Mouse (Mus musculus) stomach, embryonic 15.5 days (tissue): ENCODE measurements around the gene Mterf4. TPM values are rescaled to one million over a fixed set of nuclear protein-coding genes. Genes with fewer than 3 reads are reported as not detected.

Source experiments
- ATAC-seq: fragments of 200-750 bp; cut with Nextera tagmentation; 2 replicates; pipeline ENCODE4 v1.8.0; 2017; ENCODE audit warnings: low read depth, moderate number of reproducible peaks, moderate TSS enrichment; ENCODE audit not compliant: insufficient read depth, low FRiP score
- H3K27ac ChIP-seq: fragments of 300-500 bp; sonication (generic); 2 replicates; pipeline ENCODE4 v1.5.1; 2015; ENCODE audit warnings: mild to moderate bottlenecking, inconsistent platforms
- H3K27me3 ChIP-seq: fragments of 300-500 bp; sonication (generic); replicated peaks from 2 replicates; pipeline ENCODE4 v1.6.1; 2015; ENCODE audit warnings: inconsistent platforms
- H3K36me3 ChIP-seq: fragments of 300-500 bp; sonication (generic); 2 replicates; pipeline ENCODE4 v1.6.1; 2015; ENCODE audit warnings: inconsistent platforms
- H3K4me1 ChIP-seq: fragments of 300-500 bp; sonication (generic); 2 replicates; pipeline ENCODE4 v1.6.1; 2015; ENCODE audit warnings: inconsistent platforms
- H3K4me2 ChIP-seq: fragments of 300-500 bp; sonication (generic); 2 replicates; pipeline ENCODE4 v1.6.1; 2015; ENCODE audit warnings: mild to moderate bottlenecking, inconsistent platforms
- H3K4me3 ChIP-seq: fragments of 300-500 bp; sonication (generic); replicated peaks from 2 replicates; pipeline ENCODE4 v1.5.1; 2015; ENCODE audit warnings: inconsistent platforms
- H3K9ac ChIP-seq: fragments of 300-500 bp; sonication (generic); 2 replicates; pipeline ENCODE4 v1.6.1; 2015; ENCODE audit warnings: inconsistent platforms
- H3K9me3 ChIP-seq: fragments of 300-500 bp; sonication (generic); 2 replicates; pipeline ENCODE4 v1.6.1; 2016; ENCODE audit warnings: inconsistent platforms
- WGBS: fragments of 180-500 bp; shearing (Covaris S2); methylation state at CpG from one replicate; pipeline ENCODE4 v1.1.7; 2015; 5-methylcytosine and 5-hydroxymethylcytosine counted together
- microRNA-seq: library from miRNA; unstranded; fragments of <30 nt; microRNA quantifications from one replicate; pipeline ENCODE4, GENCODE M21; 2016
- polyA plus RNA-seq: library from polyadenylated mRNA; unstranded; fragments of >200 nt; fragmentation: Nextera tagmentation; extraction: Ambion mirVana; gene quantifications from 2 replicates; pipeline ENCODE4 v1.2.1, GENCODE M21; 2015

Mterf4 gene
- polyA plus RNA-seq, 1 experiment from 2014 or later: 24.5 TPM

DNA sequence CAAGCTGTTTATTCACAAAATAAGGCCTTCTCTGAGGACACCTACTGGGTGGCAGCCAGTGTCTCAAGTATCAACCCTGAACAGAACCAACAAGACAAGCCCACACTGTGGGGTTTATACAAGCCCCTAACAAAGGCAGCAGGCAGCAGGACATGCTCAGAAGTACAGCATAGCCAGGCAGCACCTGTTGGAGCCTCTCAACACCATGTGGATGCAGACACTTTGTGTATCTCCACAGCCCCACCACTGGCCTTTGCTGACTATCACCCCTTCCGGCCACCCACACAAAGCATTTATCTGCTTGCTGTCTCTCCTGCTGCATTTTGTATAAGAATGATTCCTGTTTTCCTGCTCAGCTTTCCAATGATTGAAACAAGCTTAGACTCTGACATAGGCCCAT lies 48.2 kb downstream of the Mterf4 start:
- H3K4me1 ChIP-seq: no peaks in the 10 kb centered on the region
- H3K27me3 ChIP-seq: no peaks in the 10 kb centered on the region
- no peak overlapping the region for H3K4me3 ChIP-seq
- no peak overlapping the region for H3K4me2 ChIP-seq
- no peaks in the 10 kb centered on the region for H3K9me3 ChIP-seq
- WGBS: 95% methylated on average over 1 of the region's 1 CpGs
- H3K27ac ChIP-seq: no peak overlapping the region
- ATAC-seq: no peak
- no peak overlapping the region for H3K9ac ChIP-seq
- no peaks in the 10 kb centered on the region for H3K36me3 ChIP-seq

GRCm38 (mm10) chr1:93255761-93256160 lies 50.0 kb downstream of the Mterf4 start:
- WGBS: 89% methylated on average over 7 of the region's 7 CpGs
- ATAC-seq: no peak
- no peaks in the 10 kb centered on the region for H3K36me3 ChIP-seq
- no peaks in the 10 kb centered on the region for H3K27me3 ChIP-seq
- no peaks in the 10 kb centered on the region for H3K4me1 ChIP-seq
- no peak overlapping the region for H3K9ac ChIP-seq
- no peaks in the 10 kb centered on the region for H3K9me3 ChIP-seq
- no peak overlapping the region for H3K4me2 ChIP-seq
- no peak overlapping the region for H3K27ac ChIP-seq
- H3K4me3 ChIP-seq: no peak overlapping the region

GRCm38 (mm10) chr1:93252586-93252985 lies 53.1 kb downstream of the Mterf4 start:
- Histone ChIP-seq H3K4me1 (no peaks in the 10 kb centered on the region), H3K36me3 (no peaks in the 10 kb centered on the region), H3K27me3 (no peaks in the 10 kb centered on the region), H3K27ac (no peak overlapping the region), H3K4me2 (no peak overlapping the region), H3K4me3 (no peak overlapping the region), H3K9me3 (no peaks in the 10 kb centered on the region), H3K9ac (no peak overlapping the region)
- 23% methylated on average over 2 of the region's 2 CpGs for WGBS
- no peak for ATAC-seq

Small RNA genes lying within 50 kb of the gene (microRNA-seq; reads per million reads assigned to microRNA genes)
- gene Mir6345: not detected
- not detected for gene Mir6901
- 0.77 reads per million for gene Mir6902

Other genes starting within 250 kb of the Mterf4 start
- gene Kif1a, start 204.0 kb downstream of the Mterf4 start, polyA plus RNA-seq: 15.2 and 18.3 TPM in 2 replicates
- gene Agxt, start 170.7 kb downstream of the Mterf4 start, polyA plus RNA-seq: 0.44 and 0.54 TPM in 2 replicates
- 4.6 and 8.2 TPM in 2 replicates for gene 2310007B03Rik, start 145.0 kb downstream of the Mterf4 start, polyA plus RNA-seq
- gene Crocc2, start 137.2 kb downstream of the Mterf4 start, polyA plus RNA-seq: 0.15 and 0.21 TPM in 2 replicates
- 8.7 and 12.3 TPM in 2 replicates for gene Sned1, start 70.1 kb downstream of the Mterf4 start, polyA plus RNA-seq
- gene Ppp1r7, start 36.9 kb upstream of the Mterf4 start, polyA plus RNA-seq: 60.7 and 68.7 TPM in 2 replicates
- 11.6 TPM in 2 replicates for gene Pask, start 37.6 kb upstream of the Mterf4 start, polyA plus RNA-seq
- gene Ano7, start 68.0 kb upstream of the Mterf4 start, polyA plus RNA-seq: 1.7 and 1.8 TPM in 2 replicates
- gene Hdlbp, start 172.9 kb upstream of the Mterf4 start, polyA plus RNA-seq: 167 and 173 TPM in 2 replicates
- 6.1 and 7.2 TPM in 2 replicates for gene Farp2, start 206.2 kb upstream of the Mterf4 start, polyA plus RNA-seq